Mouse (Mus musculus): ENCODE measurements at regions not wholly inside any gene's neighbourhood (a gene's known extent, or its start where the extent isn't known, plus 50 kb on each side); places are given as distances from the start of the nearest gene placed in this dataset.
"Not testable (repeated sequence)": the region's sequence is repeated elsewhere in the genome, so short reads cannot be mapped to it uniquely, and the experiment has no call there.

GRCm38 (mm10) chr17:29430401-29430800 is 60.2 kb upstream of the Pim1 start:
- no peak for DNase-seq

GRCm38 (mm10) chr17:29430806-29431205 is 59.7 kb upstream of the Pim1 start:
- no peak for DNase-seq

- no peak for DNase-seq
Measured at GRCm38 (mm10) chr17:29431553-29432297, 58.8 kb upstream of the Pim1 start.

GRCm38 (mm10) chr17:29432666-29433065 is 57.9 kb upstream of the Pim1 start:
- no peak for DNase-seq

GRCm38 (mm10) chr17:29433370-29433769 is 57.2 kb upstream of the Pim1 start:
- DNase-seq, result no peak

DNA sequence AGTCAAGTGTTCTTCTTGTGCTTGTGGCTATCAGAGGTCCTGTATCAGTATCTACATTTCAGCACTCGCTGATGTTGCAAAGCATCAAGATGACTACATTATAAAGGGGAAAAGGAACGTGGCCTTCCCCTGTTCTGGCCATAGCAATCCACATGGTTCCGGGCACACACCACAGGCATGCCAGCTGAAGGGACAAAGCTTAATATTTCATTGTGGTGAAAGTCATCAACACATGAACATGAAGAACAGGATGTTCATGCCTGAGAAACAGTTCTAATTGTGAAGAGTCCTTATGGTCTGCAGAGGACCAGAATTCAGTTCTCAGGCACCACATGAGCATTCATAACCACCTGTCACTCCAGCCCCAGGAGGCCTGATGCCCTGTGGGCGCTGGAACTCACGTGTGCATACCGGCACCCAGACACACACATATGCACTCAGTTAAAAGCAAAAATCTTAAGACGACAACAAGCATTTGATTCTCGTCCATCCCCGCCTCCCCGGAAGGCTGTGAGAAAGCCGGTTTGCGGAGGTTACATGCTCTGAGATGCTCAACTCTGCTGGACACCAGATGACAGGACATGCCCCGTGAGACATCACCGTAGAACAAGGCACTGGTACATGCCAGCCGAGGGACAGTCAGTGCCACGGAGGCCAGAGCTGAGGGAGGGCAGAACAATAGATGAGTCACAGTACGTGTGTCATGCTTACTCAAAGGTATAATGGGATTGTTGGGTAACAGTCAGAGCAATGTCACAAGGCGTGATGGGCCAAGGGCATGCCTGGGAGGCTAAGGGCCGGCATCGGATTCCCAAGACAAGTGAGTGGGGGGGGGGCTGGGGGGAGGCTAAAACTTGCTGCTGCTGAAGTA is 56.2 kb upstream of the Pim1 start:
- DNase-seq, result no peak

DNA sequence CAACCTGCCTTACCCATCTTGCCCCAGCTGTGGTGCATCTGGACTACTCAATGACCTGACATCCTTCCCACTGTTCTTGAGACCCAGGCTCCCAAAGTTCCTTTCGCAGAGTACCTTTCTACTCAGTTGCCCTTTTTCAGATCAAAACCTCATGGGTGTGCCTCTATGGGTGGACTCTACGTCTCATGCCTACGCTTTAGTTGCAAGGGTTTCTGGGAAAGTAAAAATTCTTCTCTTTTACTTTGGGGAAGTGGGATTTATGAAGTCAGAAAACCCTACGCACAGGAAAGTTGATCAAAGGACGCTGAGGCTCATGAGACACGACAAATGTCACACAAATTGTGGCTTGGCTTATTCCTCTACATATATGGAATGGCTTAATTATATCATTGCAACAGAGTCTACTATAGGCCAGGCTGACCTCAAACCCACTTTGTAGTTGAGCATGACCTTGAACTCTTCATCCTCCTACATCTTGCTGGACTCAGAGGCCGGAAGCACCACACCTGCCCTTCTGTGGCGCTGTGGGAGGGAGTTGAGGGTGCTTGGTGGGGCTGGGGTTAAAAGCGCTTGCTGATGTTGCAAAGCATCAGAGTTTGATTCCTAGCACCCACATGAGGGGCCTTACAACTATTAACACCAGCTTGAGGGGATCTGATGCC is 55.1 kb upstream of the Pim1 start:
- DNase-seq, result no peak

DNA sequence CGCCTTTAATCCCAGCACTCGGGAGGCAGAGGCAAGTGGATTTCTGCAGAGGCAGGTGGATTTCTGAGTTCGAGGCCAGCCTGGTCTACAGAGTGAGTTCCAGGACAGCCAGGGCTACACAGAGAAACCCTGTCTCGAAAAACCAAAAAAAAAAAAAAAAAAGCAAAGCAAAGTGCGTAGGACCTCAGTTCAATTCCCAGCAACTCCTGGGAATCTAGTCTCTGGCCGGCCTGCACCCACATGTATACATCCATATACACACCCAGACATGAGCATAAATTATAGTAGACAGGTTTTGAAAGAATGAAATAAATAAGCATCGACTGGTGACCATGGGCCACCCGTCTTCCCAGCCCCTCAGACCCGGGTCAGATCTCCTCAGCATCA is 54.1 kb upstream of the Pim1 start:
- not testable (repeated sequence) for DNase-seq

DNA sequence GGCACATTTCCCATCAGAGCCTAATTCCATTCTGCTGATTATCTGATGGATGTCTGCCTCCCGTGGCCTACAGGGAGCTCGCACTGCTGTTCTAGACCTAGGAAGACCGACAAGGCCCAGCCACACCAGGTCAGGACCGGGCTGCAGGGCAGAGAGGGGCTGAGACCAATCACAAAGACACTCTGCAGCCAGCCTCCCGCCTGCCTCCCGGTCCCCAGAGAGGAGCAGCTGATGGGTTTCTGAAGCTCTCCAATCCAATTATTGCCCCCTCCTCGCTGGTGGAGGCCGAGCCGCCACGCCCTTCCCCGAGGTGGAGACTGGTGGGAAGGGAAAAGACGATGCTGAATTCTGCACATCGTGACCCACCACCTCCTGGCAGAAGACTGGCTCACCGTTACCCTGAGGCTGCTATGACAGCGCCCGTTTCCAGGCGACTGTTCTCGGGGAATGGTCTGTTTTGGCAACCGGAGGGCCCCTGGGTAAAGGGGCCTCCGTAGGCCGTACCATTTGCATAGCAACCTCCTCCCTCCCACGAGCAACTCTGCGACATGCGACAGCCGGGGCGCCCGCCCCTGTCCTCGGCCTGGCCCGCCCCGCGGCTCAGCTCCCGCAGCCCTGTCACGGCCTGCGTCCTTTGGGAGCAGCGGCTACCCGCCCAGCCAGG is 53.5 kb upstream of the Pim1 start:
- DNase-seq, result peak; percentile 79 to 88

DNA sequence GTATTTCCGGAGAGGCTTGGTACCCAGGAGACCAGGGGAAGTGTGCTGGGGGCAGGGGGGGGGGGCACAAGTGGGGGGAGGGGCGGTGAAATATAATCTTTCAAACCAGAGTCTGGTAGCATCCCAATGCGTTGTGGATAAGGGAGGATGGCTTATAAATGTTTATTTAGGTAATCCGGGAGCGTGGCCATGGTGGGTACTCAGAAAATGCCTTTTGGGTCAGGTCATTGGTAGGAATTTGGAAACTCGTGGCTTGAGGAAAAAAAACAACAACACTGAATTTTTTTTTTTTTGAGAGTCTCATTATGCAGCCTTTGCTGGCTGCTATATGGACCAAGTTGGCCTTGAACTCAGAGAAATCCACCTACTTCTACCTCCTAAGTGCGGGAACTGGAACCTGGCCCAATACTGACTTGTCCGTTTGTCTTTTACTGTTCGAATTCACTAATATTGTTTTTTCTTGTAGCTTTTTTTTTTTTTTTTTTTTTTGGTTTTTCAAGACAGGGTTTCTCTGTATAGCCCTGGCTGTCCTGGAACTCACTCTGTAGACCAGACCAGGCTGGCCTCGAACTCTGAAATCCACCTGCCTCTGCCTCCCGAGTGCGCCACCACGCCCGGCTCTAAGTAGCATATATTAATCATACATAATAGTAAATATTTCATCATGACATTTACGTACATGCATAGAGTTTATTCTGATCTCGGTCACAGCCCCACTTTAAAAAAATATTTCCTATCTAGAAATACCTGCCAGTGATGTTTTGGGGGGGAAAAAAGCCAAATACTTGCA is 52.8 kb upstream of the Pim1 start:
- peak in 1 of 2 experiments; percentile 33 for DNase-seq

DNA sequence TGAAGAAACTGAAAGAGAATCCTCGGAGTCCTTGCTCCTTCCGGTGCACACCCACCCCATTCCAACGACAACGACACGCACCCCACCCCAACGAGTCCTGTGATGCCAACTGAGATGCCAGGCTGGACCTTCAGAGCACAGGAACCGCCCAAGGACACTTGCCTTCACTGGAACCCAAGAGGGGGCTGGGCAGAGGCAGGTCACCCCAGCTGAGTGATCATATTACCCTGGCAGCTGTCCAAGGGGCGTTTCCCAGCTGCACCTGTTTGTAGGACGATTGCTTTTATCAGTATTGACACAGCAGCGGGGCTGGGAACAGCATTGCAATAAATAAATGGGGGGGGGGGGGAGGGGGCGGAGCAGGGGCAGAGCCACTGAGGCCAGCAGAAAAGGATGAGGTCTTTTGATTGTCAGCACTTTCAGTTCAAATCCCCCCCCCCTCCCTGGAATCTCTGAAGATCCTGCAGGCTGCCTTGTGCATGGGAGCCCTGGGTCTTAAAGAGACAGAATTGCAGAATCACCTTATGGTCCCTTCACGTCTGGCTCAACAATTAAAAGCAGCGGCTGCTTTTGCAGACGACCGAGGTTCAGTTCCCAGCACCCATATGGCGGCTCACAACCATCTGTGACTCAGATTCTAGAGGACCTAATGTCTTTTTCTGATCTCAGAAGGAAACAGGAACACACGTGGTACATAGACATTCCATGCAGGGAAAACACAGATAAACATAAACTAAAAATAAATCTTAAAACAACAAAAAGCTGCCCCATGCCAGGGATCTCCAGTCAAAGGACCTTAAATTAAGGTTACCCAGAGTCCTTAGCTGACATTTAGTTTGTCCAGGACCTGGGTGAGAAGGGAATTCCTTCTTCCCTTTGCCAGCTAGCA is 52.0 kb upstream of the Pim1 start:
- peak; percentile 80 to 87 for DNase-seq

DNA sequence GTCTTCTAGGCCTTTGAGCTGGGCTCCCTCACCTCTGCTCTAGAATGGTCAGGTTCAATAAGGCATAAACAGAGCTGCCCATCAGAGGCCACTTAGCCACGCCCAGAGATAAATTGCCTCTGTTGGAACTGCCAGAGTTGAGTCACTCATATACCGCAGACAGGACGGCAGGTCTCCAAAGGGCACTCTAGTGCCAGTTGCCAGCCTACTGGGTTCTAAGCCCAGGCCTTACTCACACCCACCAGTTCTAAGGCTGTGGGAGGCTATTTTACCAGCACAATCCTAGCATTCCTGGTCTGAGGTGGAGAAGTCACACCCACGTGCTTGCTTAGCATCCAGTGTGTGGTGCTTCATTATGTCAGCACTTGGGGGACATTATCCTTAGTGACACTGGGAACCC is 50.6 kb upstream of the Pim1 start:
- DNase-seq, result no peak

DNA sequence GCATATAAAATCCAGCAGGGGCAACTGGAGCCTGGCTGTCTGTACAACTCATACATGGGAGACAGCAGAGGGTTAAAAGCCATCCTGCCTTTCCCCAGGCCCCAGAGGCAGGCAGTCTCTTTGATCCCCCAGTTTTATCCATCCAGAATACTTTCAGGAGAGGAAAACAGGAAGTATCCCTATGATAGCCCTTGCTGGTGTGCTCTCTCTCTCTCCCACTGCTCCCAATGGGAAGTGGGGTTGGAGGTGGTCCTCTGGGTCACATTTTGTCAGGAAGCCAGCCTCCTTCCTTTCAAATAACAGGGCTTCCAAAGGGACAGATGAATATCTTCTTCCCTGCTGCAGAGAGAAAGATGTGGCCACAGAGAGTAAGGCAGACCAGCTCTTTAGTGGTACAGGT is 50.1 kb upstream of the Pim1 start:
- DNase-seq, result no peak

All from kidney, postnatal 4 days (tissue).